Mouse (Mus musculus) heart, adult 2 months (tissue): ENCODE measurements around the gene 1700013F07Rik.

Experiments used
- CTCF ChIP-seq: fragments of 200-600 bp; IDR thresholded peaks from 2 replicates; pipeline ENCODE4 v1.8.1; 2022; ENCODE audit warnings: antibody characterized with exemption, mild to moderate bottlenecking, moderate library complexity
- EP300 ChIP-seq: fragments of 200-500 bp; IDR thresholded peaks from 2 replicates; pipeline ENCODE4 v1.6.1; 2011; ENCODE audit warnings: low read depth, low read length, control low read depth; ENCODE audit not compliant: insufficient read depth

- no peak for TF ChIP-seq EP300
- no peak for TF ChIP-seq CTCF
Observed at GRCm38 (mm10) chr3:108497602-108498001, 36.3 kb upstream of the 1700013F07Rik start.
